Mouse (Mus musculus) WW6 (cell line): ENCODE measurements around the gene Plekhg5.

Experiments
- DNase-seq: peaks from one replicate; pipeline ENCODE4 v3.0.0-alpha.2; 2013; ENCODE audit warnings: low read depth, low spot score

Plekhg5 gene

DNA sequence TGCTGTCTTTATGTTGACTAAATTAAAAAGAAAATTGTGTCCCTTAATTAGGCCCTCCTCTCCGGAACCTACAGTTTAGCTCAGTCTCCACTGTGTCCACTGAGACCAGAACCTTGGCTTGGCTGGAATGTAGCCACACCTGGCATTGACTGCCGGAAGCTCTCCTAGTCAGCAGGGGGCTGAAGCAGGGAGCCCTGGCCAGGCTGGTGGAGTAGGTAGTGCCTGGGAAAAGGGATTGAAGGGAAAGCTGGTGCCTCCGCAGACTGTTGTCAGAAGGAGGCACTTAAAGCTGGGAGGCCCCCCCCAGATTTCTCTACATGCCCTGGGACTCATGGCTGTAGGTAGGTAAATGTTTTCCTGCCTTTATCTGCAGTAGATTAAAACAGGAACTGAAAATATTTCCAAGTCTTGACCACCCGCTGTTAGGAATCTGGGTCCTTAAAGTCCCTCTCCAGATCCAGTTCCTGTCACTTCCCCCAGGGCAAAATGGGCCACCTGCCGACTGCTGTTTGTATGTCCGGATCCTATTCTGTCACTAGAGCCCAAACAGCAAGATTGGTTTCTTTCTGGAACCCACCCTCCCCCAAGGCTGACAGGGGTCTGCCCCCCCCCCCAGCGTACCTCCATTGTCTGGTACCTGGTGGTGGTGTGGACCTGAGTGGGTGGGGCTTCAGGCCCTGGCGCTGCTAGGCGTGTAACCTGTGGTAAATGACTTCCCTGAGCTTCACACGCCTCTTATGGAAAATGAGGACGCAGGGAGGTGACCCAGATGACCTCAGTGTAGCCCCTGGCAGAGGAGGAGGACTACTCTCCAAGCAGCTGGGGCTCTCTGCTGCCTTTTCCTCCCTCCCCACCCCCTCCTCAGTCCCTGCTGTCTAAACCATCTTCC lies 25.9 kb downstream of the Plekhg5 start:
- DNase-seq, result no peak

GRCm38 (mm10) chr4:152100541-152100940 lies 28.2 kb downstream of the Plekhg5 start:
- DNase-seq, result no peak

GRCm38 (mm10) chr4:152101081-152101653 lies 28.9 kb downstream of the Plekhg5 start:
- no peak for DNase-seq

DNA sequence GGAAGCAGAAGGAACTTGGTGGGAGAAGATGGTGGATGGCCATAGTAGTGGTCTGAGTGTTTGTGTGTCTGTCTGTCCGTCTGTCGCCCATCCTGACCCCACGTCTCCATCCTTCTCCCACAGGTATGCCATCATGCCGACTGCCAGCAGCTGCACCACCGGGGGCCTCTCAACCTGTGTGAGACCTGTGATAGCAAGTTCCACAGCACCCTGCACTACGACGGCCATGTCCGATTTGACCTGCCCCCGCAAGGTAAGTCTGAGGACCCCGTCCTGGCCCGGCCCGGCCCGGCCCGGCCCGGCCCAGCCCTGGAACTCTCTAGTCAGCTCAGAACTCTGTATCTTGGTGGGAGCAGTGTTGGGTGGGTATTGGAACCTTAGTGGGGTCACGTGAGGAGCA lies 29.6 kb downstream of the Plekhg5 start:
- DNase-seq, result no peak

- no peak for DNase-seq
Measured at GRCm38 (mm10) chr4:152103025-152103424, 30.7 kb downstream of the Plekhg5 start.

- DNase-seq, result no peak
Measured at GRCm38 (mm10) chr4:152106746-152107145, 34.4 kb downstream of the Plekhg5 start.

- no peak for DNase-seq
Measured at GRCm38 (mm10) chr4:152107493-152107892, 35.2 kb downstream of the Plekhg5 start.

DNA sequence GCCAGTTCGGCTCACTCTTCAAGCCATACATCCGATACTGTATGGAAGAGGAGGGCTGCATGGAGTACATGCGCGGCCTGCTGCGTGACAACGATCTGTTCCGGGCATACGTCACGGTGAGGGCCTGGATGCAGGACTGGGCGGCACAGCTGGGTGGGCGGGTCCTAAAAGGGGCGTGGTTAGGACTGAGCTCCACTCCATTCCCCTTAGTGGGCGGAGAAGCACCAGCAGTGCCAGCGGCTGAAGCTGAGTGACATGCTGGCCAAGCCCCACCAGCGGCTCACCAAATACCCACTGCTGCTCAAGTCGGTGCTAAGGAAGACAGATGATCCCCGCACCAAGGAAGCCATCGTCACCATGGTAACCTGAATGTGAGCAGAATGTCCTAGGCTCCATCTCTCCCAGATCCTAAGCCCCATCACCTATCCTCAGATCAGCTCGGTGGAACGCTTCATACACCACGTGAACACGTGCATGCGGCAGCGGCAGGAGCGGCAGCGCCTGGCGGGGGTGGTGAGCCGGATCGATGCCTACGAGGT lies 35.7 kb downstream of the Plekhg5 start:
- no peak for DNase-seq

DNA sequence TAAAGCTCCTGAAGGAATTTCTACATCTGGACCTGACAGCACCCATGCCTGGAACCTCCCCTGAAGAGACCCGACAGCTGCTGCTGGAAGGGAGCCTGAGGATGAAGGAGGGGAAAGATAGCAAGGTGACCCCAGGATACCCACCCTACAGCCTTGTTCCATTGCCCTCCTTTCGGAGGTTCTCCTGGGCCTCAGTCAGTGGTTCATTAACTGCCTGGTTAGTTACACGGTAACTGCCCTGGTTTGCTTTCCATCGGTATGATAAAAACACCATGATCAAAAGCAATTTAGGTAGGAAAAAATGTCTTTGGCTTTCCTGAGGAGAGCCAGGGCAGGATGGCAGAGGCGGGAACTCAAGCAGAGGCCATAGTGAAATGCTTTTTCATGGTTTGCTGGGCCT lies 36.4 kb downstream of the Plekhg5 start:
- DNase-seq, result no peak

DNA sequence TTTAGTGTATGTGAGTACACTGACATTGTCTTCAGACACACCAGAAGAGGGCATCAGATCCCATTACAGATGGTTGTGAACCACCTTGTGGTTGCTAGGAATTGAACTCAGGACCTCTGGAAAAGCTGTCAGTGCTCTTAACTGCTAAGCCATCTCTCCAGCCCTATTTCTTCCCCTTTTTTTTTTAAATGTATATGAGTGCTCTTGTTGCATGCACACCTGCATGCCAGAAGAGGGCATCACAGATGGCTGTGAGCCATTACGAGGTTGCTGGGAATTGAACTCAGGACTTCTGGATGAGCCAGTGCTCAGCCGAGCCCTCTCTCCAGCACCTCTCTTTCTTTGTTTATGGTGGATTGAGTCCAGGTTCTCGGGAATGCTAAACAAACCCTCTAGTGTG lies 37.2 kb downstream of the Plekhg5 start:
- no peak for DNase-seq

DNA sequence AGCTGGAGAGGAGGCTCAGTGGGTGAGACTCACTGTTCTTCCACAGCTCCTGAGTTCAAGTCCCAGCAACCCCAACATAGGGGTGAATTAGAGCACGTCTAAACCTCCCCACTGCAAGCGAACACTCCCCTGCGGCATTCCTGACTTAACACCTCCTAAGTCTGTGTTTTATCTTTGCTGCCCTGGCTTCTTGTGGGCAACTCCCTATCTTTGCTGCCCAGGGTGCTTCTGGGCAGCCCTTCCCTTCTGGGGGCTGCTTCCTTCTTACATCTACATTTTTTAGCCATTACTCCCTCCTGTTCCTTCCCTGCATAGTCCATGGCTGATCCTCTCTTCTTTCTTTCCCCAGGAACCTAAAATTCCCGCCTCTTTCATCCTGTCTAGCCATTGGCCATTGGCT lies 38.4 kb downstream of the Plekhg5 start:
- no peak for DNase-seq

DNA sequence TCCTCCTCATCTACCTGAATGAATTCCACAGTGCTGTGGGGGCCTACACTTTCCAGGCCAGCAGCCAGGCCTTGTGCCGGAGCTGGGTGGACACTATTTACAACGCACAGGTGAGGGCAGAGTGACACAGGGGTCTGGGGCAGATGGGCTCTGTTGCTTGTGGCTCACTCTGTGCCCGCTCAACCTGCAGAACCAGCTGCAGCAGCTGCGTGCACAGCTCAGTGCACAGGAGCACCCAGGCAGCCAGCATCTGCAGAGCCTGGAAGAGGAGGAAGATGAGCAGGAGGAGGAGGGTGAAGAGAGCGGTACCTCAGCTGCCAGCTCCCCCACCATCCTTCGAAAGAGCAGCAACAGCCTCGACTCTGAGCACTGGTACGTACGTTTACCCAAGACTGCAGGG lies 40.0 kb downstream of the Plekhg5 start:
- no peak for DNase-seq

DNA sequence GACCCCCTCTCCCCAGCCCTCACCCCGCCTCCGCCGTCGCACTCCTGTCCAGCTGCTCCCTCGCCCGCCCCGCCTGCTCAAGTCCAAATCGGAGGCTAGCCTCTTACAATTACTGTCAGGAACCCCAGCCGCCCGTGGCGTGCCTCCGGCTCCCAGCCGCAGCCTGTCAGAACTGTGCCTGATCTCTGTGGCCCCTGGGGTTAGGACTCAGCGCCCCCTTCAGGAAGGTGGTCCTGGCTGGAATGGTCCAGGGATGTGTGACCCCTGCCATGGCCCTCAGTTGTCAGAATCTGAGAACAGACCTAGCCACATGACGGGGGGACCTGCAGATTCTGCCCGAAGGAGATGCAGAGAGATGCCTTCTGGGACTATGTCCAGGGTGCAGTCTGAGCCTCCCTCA lies 41.8 kb downstream of the Plekhg5 start:
- no peak for DNase-seq

GRCm38 (mm10) chr4:152115921-152116612 lies 43.8 kb downstream of the Plekhg5 start, which contains the start of gene Tnfrsf25:
Gene Tnfrsf25 (plus strand): TSS chr4:152115934.
- DNase-seq, result no peak

DNA sequence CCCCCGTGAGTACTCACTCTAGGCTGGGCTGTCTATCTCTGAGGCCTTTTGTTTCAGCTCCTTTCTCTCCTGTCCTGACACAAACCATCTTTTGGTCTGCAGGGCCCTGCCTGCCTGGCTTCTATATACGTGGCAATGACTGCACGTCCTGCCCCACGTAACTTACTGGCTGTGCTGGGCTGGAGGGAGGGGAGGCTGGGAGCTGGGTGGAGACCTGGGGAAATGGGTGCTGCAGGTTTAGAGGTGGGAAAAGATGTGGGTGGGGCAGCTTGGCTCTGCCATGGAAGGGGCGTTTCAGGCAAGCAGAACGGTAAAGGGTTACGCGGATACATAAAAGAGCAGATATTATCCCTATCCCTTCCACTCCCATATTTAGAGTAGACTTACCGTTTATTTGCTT lies 45.2 kb downstream of the Plekhg5 start:
- DNase-seq, result no peak

DNA sequence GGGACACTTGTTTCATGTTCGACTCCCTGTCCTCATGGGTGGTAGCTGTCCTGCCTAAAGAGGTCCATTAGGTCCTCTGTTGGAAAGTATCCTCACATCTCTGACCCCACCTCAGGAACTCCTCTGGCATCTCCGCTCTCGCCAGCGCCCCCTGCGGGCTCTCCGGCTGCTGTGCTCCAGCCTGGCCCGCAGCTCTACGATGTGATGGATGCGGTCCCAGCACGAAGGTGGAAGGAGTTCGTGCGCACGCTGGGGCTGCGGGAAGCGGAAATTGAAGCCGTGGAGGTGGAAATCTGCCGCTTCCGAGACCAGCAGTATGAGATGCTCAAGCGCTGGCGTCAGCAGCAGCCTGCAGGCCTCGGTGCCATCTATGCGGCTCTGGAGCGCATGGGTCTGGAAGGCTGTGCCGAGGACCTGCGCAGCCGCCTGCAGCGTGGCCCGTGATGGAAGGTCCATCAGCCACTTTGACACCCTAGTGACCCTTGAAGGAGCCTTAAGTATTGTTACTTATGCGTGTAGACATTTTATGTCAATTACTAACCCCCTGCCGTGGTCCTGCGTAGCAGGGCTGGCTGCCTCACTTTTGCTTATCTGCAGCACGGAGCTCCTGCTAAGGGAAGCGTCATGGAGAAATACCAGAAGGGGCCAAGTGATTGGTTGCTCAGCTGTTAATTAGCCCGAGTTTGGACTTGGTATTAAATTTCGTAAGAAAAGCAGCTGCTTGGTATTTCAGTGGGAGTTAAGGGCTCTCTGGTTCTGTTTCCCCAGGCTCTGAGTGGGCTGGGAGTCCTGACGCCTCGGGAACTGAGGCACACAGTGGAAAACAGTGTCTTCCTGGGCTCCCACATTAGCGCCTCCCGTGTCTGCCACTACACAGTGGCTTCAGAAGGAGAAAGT lies 47.3 kb downstream of the Plekhg5 start:
- no peak for DNase-seq

- DNase-seq, result no peak
Measured at GRCm38 (mm10) chr4:152120311-152121182, 48.2 kb downstream of the Plekhg5 start.

DNA sequence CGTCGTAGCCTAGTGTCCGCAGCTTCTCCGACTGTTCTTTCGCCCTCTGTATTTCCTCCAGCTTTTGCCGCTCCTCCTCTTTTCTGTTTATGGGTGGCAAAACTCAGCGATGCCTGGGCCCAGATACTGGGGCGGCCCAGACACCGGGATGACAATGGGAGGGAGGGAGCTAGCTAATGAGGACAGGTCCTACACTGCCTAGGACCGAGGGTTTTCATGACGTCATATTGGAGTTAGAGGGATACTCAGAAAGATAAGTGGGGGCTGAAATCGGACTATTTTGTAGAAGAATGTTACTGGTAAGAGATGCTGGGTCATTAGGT lies 48.8 kb downstream of the Plekhg5 start:
- no peak for DNase-seq

DNA sequence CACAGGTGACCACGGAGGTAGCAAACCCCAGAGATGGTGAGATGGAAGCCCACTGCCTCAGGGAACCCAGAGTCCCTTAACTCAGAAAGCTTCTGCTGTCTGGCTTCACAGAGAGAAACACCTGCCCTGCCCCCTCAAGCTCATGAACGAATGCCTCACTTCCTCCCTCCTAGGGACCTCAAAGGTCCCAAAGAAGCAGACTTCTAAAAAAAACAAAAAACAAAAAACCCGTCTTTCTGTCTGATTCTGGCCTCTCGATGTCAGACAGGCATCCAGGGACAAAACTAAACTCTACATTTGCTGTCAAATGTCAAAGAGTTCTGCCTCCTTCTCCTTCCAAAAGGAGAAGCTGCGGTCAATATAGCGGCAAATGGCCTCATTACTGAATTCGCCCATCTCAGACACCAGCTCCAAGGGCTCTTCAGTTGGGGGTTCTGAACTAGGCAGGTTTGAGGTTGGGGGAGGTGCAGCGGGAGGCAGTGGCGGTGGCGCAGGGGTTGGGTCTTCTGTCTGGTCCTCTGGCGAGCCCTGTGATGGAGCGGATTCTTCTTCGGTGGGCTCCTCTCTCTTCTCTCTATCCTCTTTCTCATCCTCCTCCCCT lies 52.2 kb downstream of the Plekhg5 start:
- DNase-seq, result no peak
